Mouse (Mus musculus) E14TG2a.4 (cell line): Measurements from ENCODE around the gene Psg19.
"Not testable (repeated sequence)": the region's sequence is repeated elsewhere in the genome, so short reads cannot be mapped to it uniquely, and the experiment has no call there.

Experiments
- CTCF ChIP-seq: conservative IDR thresholded peaks from 2 replicates; pipeline ENCODE4 v1.5.1; 2014; ENCODE audit warnings: low read length
- NANOG ChIP-seq: IDR thresholded peaks from 2 replicates; pipeline ENCODE4 v1.6.1; 2014; ENCODE audit warnings: borderline replicate concordance, low read length, mixed read lengths
- POU5F1 ChIP-seq: IDR thresholded peaks from 2 replicates; pipeline ENCODE4 v1.6.1; 2014; ENCODE audit warnings: low read length, borderline replicate concordance

DNA sequence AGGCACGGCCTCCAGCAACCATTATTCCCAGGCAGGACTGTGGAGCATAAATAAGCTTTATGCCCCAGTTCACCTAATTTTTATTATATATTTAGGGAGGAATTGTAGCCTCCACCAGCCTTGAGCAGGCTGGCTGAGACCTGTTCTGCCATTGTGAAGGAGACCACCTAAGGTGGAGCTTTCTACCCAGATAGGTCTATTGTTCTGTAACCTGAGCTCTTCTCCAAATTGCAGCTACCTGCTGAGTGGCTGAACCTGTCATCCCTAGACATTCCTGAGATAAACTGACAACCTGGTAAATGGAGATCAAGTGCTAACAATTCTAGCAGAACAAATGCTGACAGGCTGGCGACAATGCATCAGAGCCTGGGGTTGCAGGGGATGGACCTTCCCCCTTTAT lies 35.4 kb downstream of the Psg19 start:
- TF ChIP-seq CTCF, POU5F1, NANOG: not testable (repeated sequence)
